Mouse (Mus musculus) hindlimb bud, embryonic 11.5 days (tissue): Measurements from ENCODE around the gene Tigar.
A peak's percentile ranks its signal among the peaks of the same experiment; 100 is the strongest.

ENCODE experiments used
- DNase-seq: peaks from one replicate; pipeline ENCODE4 v3.0.0-alpha.2; 2012; ENCODE audit warnings: low read depth, low spot score; ENCODE audit errors: extremely low spot score

Tigar gene

GRCm38 (mm10) chr6:127109402-127109930 is at the start of gene Tigar:
Gene Tigar, minus strand, starts transcription at chr6:127109557.
- peak; percentile 60 for DNase-seq

- DNase-seq: no peak
These were observed 48.0 kb upstream of the Tigar start for GRCm38 (mm10) chr6:127157321-127157720.

- no peak for DNase-seq
These were observed 46.1 kb upstream of the Tigar start for GRCm38 (mm10) chr6:127155468-127155867.

- no peak for DNase-seq
These were observed 45.4 kb upstream of the Tigar start for GRCm38 (mm10) chr6:127154708-127155268.

- DNase-seq: no peak
These were observed 44.8 kb upstream of the Tigar start for GRCm38 (mm10) chr6:127153972-127154707.

GRCm38 (mm10) chr6:127153296-127153800 is 44.0 kb upstream of the Tigar start:
- no peak for DNase-seq

GRCm38 (mm10) chr6:127152106-127152951 is 43.0 kb upstream of the Tigar start, which contains the start of gene Ccnd2:
Gene Ccnd2, minus strand, starts transcription at chr6:127152193.
- no peak for DNase-seq

- DNase-seq: no peak
These were observed 42.3 kb upstream of the Tigar start for GRCm38 (mm10) chr6:127151565-127152105.

GRCm38 (mm10) chr6:127150663-127151564 is 41.6 kb upstream of the Tigar start:
- peak; percentile 76 for DNase-seq

GRCm38 (mm10) chr6:127149944-127150662 is 40.7 kb upstream of the Tigar start:
- no peak for DNase-seq

- no peak for DNase-seq
These were observed 40.1 kb upstream of the Tigar start for GRCm38 (mm10) chr6:127149303-127149943.

GRCm38 (mm10) chr6:127148526-127149302 is 39.4 kb upstream of the Tigar start:
- DNase-seq: no peak

GRCm38 (mm10) chr6:127147665-127148064 is 38.3 kb upstream of the Tigar start:
- DNase-seq: peak; percentile 99

GRCm38 (mm10) chr6:127146322-127146947 is 37.1 kb upstream of the Tigar start:
- DNase-seq: no peak

- no peak for DNase-seq
These were observed 36.3 kb upstream of the Tigar start for GRCm38 (mm10) chr6:127145464-127146190.

- DNase-seq: no peak
These were observed 34.4 kb upstream of the Tigar start for GRCm38 (mm10) chr6:127143576-127144288.
